Mouse (Mus musculus): ENCODE measurements at regions not wholly inside any gene's neighbourhood (a gene's known extent, or its start where the extent isn't known, plus 50 kb on each side); places are given as distances from the start of the nearest gene placed in this dataset.
A peak's percentile ranks its signal among the peaks of the same experiment; 100 is the strongest.

DNA sequence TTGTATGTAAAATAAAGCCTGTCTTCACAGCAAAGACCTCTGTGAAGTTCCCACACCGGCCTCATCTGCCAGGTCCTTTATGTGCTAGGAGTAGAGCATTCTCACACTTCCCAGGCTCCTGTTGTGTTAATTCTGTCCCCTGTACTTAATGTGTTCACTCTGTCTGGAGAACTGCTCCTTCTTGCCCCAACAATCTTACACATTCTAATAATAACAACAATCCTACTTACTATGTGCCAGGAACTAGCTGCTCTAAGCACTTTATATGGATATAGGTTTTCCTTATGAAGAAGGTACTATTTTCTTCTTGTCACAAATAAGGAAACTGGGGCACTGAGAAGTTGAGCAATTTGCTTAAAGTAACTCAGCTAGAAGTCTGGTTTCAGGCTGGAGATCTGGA lies 456.6 kb upstream of the Nr2f1 start:
- Histone ChIP-seq H3K4me1 (ENCODE audit: control insufficient read depth, insufficient read depth, low read length) (no peaks in the 10 kb centered on the region), H3K9ac (replicated peaks; ENCODE audit: low read depth, low read length) (no peak overlapping the region), H3K27me3 (ENCODE audit: control insufficient read depth, insufficient read depth, low read length) (no peaks in the 10 kb centered on the region), H3K27ac (ENCODE audit: low read length) (no peak overlapping the region), H3K9me3 (ENCODE audit: control insufficient read depth, low read depth, low read length) (no peaks in the 10 kb centered on the region), H3K36me3 (ENCODE audit: control insufficient read depth, insufficient read depth, low read length) (no peaks in the 10 kb centered on the region), H3K4me3 (ENCODE audit: low read depth, low read length) (no peak overlapping the region), H3K4me2 (replicated peaks; ENCODE audit: low read depth, low read length) (no peak overlapping the region)
- no peak for ATAC-seq (ENCODE audit: insufficient number of reproducible peaks, insufficient read depth, low FRiP score, low read depth)
- whole genome bisulfite sequencing = 86% methylated on average over 1 of the region's 1 CpGs

- H3K4me1 ChIP-seq (ENCODE audit: control insufficient read depth, insufficient read depth, low read length) = no peaks in the 10 kb centered on the region
- WGBS = 91% methylated on average over 1 of the region's 1 CpGs
- H3K27me3 ChIP-seq (ENCODE audit: control insufficient read depth, insufficient read depth, low read length) = no peaks in the 10 kb centered on the region
- no peak overlapping the region for H3K9ac ChIP-seq (replicated peaks; ENCODE audit: low read depth, low read length)
- H3K27ac ChIP-seq (ENCODE audit: low read length) = no peak overlapping the region
- no peaks in the 10 kb centered on the region for H3K9me3 ChIP-seq (ENCODE audit: control insufficient read depth, low read depth, low read length)
- ATAC-seq (ENCODE audit: insufficient number of reproducible peaks, insufficient read depth, low FRiP score, low read depth) = no peak
- H3K4me2 ChIP-seq (replicated peaks; ENCODE audit: low read depth, low read length) = no peak overlapping the region
- H3K4me3 ChIP-seq (ENCODE audit: low read depth, low read length) = no peak overlapping the region
- no peaks in the 10 kb centered on the region for H3K36me3 ChIP-seq (ENCODE audit: control insufficient read depth, insufficient read depth, low read length)
Measured at GRCm38 (mm10) chr13:78650824-78651223, 451.3 kb upstream of the Nr2f1 start.

DNA sequence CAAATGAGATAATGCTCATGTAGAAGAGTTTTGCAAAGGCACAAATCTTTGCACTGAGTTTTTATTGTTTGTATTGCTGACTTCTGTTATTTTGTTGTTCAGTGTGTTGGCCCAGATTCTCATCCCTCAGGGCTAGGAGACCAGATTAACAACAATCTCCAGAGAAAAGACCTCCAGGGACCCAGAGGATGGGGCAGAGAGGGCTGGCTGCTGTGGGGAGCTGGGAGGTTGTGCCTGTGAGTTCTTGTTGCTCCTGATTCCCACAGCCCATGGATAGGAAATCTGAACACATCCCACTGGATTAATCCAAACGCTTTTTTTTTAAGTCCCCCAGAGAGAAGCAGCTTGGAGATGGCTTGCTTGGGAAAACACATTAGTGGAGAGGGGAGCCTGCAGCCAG lies 445.0 kb upstream of the Nr2f1 start:
- no peak for ATAC-seq (ENCODE audit: insufficient number of reproducible peaks, insufficient read depth, low FRiP score, low read depth)
- Histone ChIP-seq H3K27ac (ENCODE audit: low read length) (0 out of 2 replicates have a peak overlapping the region, but pooled peaks have one; percentile 48), H3K4me3 (ENCODE audit: low read depth, low read length) (no peak overlapping the region), H3K9me3 (ENCODE audit: control insufficient read depth, low read depth, low read length) (no peaks in the 10 kb centered on the region), H3K4me2 (replicated peaks; ENCODE audit: low read depth, low read length) (no peak overlapping the region), H3K4me1 (ENCODE audit: control insufficient read depth, insufficient read depth, low read length) (no peaks in the 10 kb centered on the region), H3K36me3 (ENCODE audit: control insufficient read depth, insufficient read depth, low read length) (no peaks in the 10 kb centered on the region), H3K27me3 (ENCODE audit: control insufficient read depth, insufficient read depth, low read length) (no peaks in the 10 kb centered on the region), H3K9ac (replicated peaks; ENCODE audit: low read depth, low read length) (no peak overlapping the region)
- 48% methylated on average over 1 of the region's 1 CpGs for WGBS

DNA sequence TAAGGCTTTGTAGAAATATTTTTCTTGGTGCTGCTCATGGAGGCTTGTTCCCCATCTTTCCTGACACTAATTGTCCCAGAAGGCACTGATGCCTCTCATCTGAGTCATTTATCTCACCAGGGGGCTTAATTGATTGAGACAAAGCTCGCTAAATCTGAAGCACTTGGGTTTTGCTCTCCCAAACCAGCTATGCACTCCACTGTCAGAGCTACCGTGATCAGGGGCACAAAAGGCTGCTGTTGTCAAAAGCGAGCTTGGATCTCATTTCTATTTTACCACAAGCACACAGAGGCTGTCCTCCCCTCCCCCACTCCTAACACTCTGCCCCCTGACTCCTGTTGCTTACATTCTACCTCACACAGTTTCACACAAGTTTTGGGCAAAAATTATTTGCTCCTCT lies 443.5 kb upstream of the Nr2f1 start:
- no peaks in the 10 kb centered on the region for H3K4me1 ChIP-seq (ENCODE audit: control insufficient read depth, insufficient read depth, low read length)
- H3K4me2 ChIP-seq (replicated peaks; ENCODE audit: low read depth, low read length) = no peak overlapping the region
- H3K4me3 ChIP-seq (ENCODE audit: low read depth, low read length) = no peak overlapping the region
- no peaks in the 10 kb centered on the region for H3K36me3 ChIP-seq (ENCODE audit: control insufficient read depth, insufficient read depth, low read length)
- 10% methylated on average over 3 of the region's 3 CpGs for WGBS
- no peak overlapping the region for H3K27ac ChIP-seq (ENCODE audit: low read length)
- no peaks in the 10 kb centered on the region for H3K27me3 ChIP-seq (ENCODE audit: control insufficient read depth, insufficient read depth, low read length)
- H3K9me3 ChIP-seq (ENCODE audit: control insufficient read depth, low read depth, low read length) = no peaks in the 10 kb centered on the region
- ATAC-seq (ENCODE audit: insufficient number of reproducible peaks, insufficient read depth, low FRiP score, low read depth) = no peak
- no peak overlapping the region for H3K9ac ChIP-seq (replicated peaks; ENCODE audit: low read depth, low read length)

GRCm38 (mm10) chr13:78642443-78642729 lies 442.8 kb upstream of the Nr2f1 start:
- no peak for ATAC-seq (ENCODE audit: insufficient number of reproducible peaks, insufficient read depth, low FRiP score, low read depth)
- no peak overlapping the region for H3K4me3 ChIP-seq (ENCODE audit: low read depth, low read length)
- H3K9ac ChIP-seq (replicated peaks; ENCODE audit: low read depth, low read length) = no peak overlapping the region

DNA sequence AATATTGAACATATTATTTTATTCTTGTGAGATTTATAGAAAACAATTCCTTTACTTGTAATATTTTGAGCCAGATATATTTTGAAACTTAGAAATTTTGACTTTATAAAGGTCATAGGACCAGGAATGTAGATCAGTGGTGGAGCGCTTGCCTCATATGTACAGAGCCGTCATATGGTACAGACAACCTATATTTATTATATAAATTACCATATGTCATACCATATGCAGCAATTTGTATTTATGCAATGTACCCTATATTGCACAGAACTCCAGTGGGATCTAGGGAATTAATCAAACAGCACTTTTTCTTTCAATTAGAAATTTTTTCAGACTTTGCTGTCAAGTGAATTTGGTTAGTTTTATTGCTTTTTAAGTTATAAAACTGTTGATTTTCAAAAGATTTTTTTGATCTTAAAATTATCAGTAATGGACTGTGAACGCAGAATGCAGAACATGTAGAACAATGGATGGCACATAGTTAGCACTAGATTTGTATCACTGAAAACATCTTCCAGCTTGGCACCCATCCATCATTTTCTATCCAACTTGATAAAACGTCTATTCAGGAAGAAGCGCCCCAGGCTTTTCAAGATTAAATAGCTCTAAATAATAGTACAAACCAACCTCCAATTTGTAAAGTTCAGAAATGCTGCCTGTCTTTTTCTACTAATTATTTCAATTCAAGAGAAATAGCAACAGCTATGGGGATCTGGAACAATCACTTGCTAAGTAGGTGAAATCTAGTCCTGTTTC lies 442.3 kb upstream of the Nr2f1 start:
- H3K4me1 ChIP-seq (ENCODE audit: control insufficient read depth, insufficient read depth, low read length) = no peaks in the 10 kb centered on the region
- H3K36me3 ChIP-seq (ENCODE audit: control insufficient read depth, insufficient read depth, low read length) = no peaks in the 10 kb centered on the region
- ATAC-seq (ENCODE audit: insufficient number of reproducible peaks, insufficient read depth, low FRiP score, low read depth) = no peak
- H3K27me3 ChIP-seq (ENCODE audit: control insufficient read depth, insufficient read depth, low read length) = no peaks in the 10 kb centered on the region
- no peaks in the 10 kb centered on the region for H3K9me3 ChIP-seq (ENCODE audit: control insufficient read depth, low read depth, low read length)
- H3K4me3 ChIP-seq (ENCODE audit: low read depth, low read length) = no peak overlapping the region
- WGBS = 75% methylated on average over 5 of the region's 5 CpGs
- H3K27ac ChIP-seq (ENCODE audit: low read length) = no peak overlapping the region
- H3K4me2 ChIP-seq (replicated peaks; ENCODE audit: low read depth, low read length) = no peak overlapping the region
- no peak overlapping the region for H3K9ac ChIP-seq (replicated peaks; ENCODE audit: low read depth, low read length)

More at GRCm38 (mm10) chr13:78642443-78642729, 442.8 kb upstream of the Nr2f1 start:
- no peak overlapping the region for H3K4me2 ChIP-seq (replicated peaks; ENCODE audit: low read depth, low read length)
- no peaks in the 10 kb centered on the region for H3K9me3 ChIP-seq (ENCODE audit: control insufficient read depth, low read depth, low read length)
- no peaks in the 10 kb centered on the region for H3K27me3 ChIP-seq (ENCODE audit: control insufficient read depth, insufficient read depth, low read length)
- WGBS = 80% methylated on average over 3 of the region's 3 CpGs
- no peaks in the 10 kb centered on the region for H3K4me1 ChIP-seq (ENCODE audit: control insufficient read depth, insufficient read depth, low read length)
- no peaks in the 10 kb centered on the region for H3K36me3 ChIP-seq (ENCODE audit: control insufficient read depth, insufficient read depth, low read length)
- H3K27ac ChIP-seq (ENCODE audit: low read length) = no peak overlapping the region

- no peaks in the 10 kb centered on the region for H3K4me1 ChIP-seq (ENCODE audit: control insufficient read depth, insufficient read depth, low read length)
- no peak overlapping the region for H3K4me2 ChIP-seq (replicated peaks; ENCODE audit: low read depth, low read length)
- H3K36me3 ChIP-seq (ENCODE audit: control insufficient read depth, insufficient read depth, low read length) = no peaks in the 10 kb centered on the region
- H3K4me3 ChIP-seq (ENCODE audit: low read depth, low read length) = no peak overlapping the region
- ATAC-seq (ENCODE audit: insufficient number of reproducible peaks, insufficient read depth, low FRiP score, low read depth) = no peak
- H3K9me3 ChIP-seq (ENCODE audit: control insufficient read depth, low read depth, low read length) = no peaks in the 10 kb centered on the region
- H3K27me3 ChIP-seq (ENCODE audit: control insufficient read depth, insufficient read depth, low read length) = no peaks in the 10 kb centered on the region
- WGBS = 69% methylated on average over 1 of the region's 1 CpGs
- no peak overlapping the region for H3K9ac ChIP-seq (replicated peaks; ENCODE audit: low read depth, low read length)
- no peak overlapping the region for H3K27ac ChIP-seq (ENCODE audit: low read length)
Measured at GRCm38 (mm10) chr13:78640340-78640739, 440.8 kb upstream of the Nr2f1 start.

DNA sequence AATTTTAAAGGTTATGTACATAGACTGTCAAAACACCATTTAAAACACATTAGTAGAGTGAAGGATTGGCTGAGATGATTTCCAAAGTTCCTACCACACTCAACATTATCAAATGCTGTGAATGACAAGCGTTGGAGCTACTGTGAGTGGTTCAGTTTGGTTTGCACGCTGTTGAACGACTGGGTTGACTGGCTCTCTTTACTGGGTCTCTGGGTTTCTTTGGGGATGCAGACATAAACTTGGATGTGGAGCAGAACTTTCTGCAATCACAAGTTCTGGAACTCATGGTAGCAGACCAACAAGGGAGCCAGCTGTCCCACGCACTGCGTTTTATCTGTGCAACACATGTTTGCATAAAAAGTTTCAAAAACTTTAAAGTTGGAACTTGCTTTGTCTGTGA lies 438.9 kb upstream of the Nr2f1 start:
- WGBS = 60% methylated on average over 5 of the region's 5 CpGs
- H3K9me3 ChIP-seq (ENCODE audit: control insufficient read depth, low read depth, low read length) = no peaks in the 10 kb centered on the region
- ATAC-seq (ENCODE audit: insufficient number of reproducible peaks, insufficient read depth, low FRiP score, low read depth) = no peak
- no peaks in the 10 kb centered on the region for H3K36me3 ChIP-seq (ENCODE audit: control insufficient read depth, insufficient read depth, low read length)
- H3K4me2 ChIP-seq (replicated peaks; ENCODE audit: low read depth, low read length) = no peak overlapping the region
- H3K9ac ChIP-seq (replicated peaks; ENCODE audit: low read depth, low read length) = no peak overlapping the region
- H3K27me3 ChIP-seq (ENCODE audit: control insufficient read depth, insufficient read depth, low read length) = no peaks in the 10 kb centered on the region
- H3K27ac ChIP-seq (ENCODE audit: low read length) = no peak overlapping the region
- H3K4me1 ChIP-seq (ENCODE audit: control insufficient read depth, insufficient read depth, low read length) = no peaks in the 10 kb centered on the region
- no peak overlapping the region for H3K4me3 ChIP-seq (ENCODE audit: low read depth, low read length)

DNA sequence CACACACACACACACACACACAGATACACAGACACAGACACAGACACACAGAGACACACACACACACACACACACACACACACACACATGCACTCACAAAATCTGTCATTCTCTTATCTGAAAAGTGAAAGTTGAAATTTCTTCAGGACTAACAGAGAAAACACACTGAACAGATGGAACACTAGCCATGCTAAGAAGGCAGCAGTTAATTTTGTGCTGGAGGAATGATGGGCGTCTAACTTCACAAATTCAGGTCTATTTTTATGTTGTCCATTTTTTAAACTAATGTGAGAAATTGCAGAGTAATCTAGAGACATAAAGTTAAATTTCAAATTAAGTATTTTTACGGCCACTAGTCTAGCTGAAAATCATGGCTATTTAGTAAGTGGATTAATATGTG lies 432.1 kb upstream of the Nr2f1 start:
- Histone ChIP-seq H3K4me2 (replicated peaks; ENCODE audit: low read depth, low read length) (no peak overlapping the region), H3K9me3 (ENCODE audit: control insufficient read depth, low read depth, low read length) (no peaks in the 10 kb centered on the region), H3K9ac (replicated peaks; ENCODE audit: low read depth, low read length) (no peak overlapping the region), H3K27me3 (ENCODE audit: control insufficient read depth, insufficient read depth, low read length) (no peaks in the 10 kb centered on the region), H3K36me3 (ENCODE audit: control insufficient read depth, insufficient read depth, low read length) (no peaks in the 10 kb centered on the region), H3K4me3 (ENCODE audit: low read depth, low read length) (no peak overlapping the region), H3K27ac (ENCODE audit: low read length) (no peak overlapping the region), H3K4me1 (ENCODE audit: control insufficient read depth, insufficient read depth, low read length) (no peaks in the 10 kb centered on the region)
- ATAC-seq (ENCODE audit: insufficient number of reproducible peaks, insufficient read depth, low FRiP score, low read depth) = no peak
- WGBS = 84% methylated on average over 2 of the region's 2 CpGs

All from stomach, embryonic 14.5 days (tissue).